Mouse (Mus musculus): ENCODE measurements at regions not wholly inside any gene's neighbourhood (a gene's known extent, or its start where the extent isn't known, plus 50 kb on each side); places are given as distances from the start of the nearest gene placed in this dataset.

DNA sequence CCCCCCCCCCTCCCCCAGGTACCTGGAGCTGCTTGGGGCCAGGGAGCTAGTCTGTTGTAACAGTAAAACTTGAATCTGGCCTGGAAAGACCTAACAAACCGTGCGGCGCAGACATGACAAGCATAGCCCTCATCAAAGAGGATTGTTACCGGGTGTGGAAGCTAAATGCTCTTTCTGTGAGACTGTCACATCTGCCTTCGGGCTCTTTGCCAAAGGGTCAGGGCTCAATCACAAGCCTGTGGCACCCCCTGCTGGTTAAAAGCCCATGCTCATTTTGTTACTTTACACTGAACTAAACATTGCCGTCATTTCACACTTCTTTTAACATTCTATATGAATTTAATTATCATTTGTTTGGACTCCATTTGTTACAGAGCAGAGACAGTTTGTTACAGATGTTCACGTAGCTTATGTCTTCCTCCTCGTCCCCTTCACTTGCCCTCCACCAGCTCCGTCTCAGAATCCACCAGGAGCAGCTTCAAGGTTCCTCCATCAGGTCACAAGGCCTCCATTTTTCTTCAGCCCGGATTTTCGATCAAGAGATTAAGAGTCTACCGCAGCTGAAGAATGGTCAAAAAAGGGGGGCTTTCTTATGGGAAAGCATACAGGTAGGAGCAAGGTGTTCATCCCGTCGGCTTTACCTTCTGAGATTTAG is 191.1 kb upstream of the Dnajc24 start:
- TF ChIP-seq CTCF (IDR thresholded peaks at IDR 0.05; ENCODE audit: low read depth, low read length) (no peak), GATA1 (IDR thresholded peaks at IDR 0.05; ENCODE audit: borderline replicate concordance, low read length) (no peak)
